Mouse (Mus musculus): ENCODE results near the gene Tomm5. TPM values are rescaled to one million over a fixed set of nuclear protein-coding genes. Genes with fewer than 3 reads are reported as not detected.

Gene Tomm5
- polyA plus RNA-seq (2015; fragmentation: Nextera tagmentation; extraction: Ambion mirVana), result 154 and 185 TPM in 2 replicates

GRCm38 (mm10) chr4:45107601-45108277, at the start of gene Tomm5:
Tomm5 (minus strand) TSS chr4:45108114.
- Histone ChIP-seq H3K27me3 (replicated peaks; ENCODE audit: control insufficient read depth, insufficient read depth, low read length) (peaks cover under 1% of the 10 kb centered on the region; the same call in 1 of the 2 replicates), H3K27ac (ENCODE audit: low read depth, low read length) (no peak within 1 kb of the TSS), H3K4me3 (ENCODE audit: low read length) (peak within 1 kb of the TSS; percentile 93), H3K36me3 (ENCODE audit: control insufficient read depth, insufficient read depth, low read length) (0 out of 2 replicates have a peak, but pooled peaks cover 10% of the 10 kb centered on the region), H3K9ac (ENCODE audit: low read depth, low read length) (peak within 1 kb of the TSS; percentile 91), H3K4me1 (ENCODE audit: control insufficient read depth, insufficient read depth, low read depth, low read length) (peaks cover 10% of the 10 kb centered on the region), H3K4me2 (ENCODE audit: low read length) (peak within 1 kb of the TSS; percentile 63), H3K9me3 (ENCODE audit: control insufficient read depth, low read length) (no peaks in the 10 kb centered on the region)
- WGBS, result under 1% methylated on average over 39 of the region's 39 CpGs
- ATAC-seq, result peak; percentile 99

DNA sequence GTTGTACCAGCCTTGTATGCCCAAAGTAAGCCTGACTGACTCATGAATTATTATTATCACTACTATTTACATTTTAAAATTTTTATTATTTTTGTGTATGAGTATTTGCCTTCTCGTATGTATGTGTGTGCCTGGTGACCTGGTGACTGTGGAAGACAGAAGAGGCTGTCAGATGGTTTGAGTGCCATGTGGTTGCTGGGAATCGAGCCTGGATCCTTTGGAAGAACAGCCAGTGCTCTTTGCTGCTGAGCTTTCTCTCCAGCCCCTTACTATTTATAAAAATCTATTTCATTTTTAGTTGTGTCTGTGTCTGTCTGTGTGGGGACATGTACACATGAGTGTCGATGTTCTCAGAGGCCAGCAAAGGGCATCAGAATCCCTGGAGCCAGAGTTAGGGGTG, 48.5 kb upstream of the Tomm5 start:
- no peaks in the 10 kb centered on the region for H3K9me3 ChIP-seq (ENCODE audit: control insufficient read depth, low read length)
- ATAC-seq, result no peak
- no peak overlapping the region for H3K9ac ChIP-seq (ENCODE audit: low read depth, low read length)
- H3K4me3 ChIP-seq (ENCODE audit: low read length), result no peak overlapping the region
- H3K36me3 ChIP-seq (ENCODE audit: control insufficient read depth, insufficient read depth, low read length), result no peaks in the 10 kb centered on the region
- 86% methylated on average over 3 of the region's 3 CpGs for WGBS
- H3K4me1 ChIP-seq (ENCODE audit: control insufficient read depth, insufficient read depth, low read depth, low read length), result no peaks in the 10 kb centered on the region
- no peak overlapping the region for H3K27ac ChIP-seq (ENCODE audit: low read depth, low read length)
- no peak overlapping the region for H3K4me2 ChIP-seq (ENCODE audit: low read length)
- H3K27me3 ChIP-seq (replicated peaks; ENCODE audit: control insufficient read depth, insufficient read depth, low read length), result no peaks in the 10 kb centered on the region

DNA sequence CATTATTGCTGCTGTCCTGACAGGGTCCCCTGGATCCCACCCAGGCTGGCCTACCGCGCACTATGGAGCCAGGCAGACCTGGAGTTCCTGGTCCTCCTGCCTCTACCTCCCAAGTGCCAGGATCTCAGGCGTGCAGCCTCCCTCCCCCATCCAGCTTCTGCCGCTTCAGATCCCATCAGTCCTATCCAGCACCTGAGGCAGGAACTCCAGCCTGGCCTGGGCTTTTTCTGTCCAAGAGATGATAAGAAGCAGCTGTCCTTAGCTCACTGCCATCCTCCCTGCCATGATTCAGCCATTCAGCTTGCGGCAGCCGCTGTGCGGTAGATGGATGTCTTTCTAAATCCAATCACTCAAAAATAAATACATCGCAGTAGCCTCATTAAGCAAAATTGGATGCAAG, 35.1 kb upstream of the Tomm5 start:
- peak; percentile 83 for ATAC-seq
- no peak overlapping the region for H3K4me3 ChIP-seq (ENCODE audit: low read length)
- no peak overlapping the region for H3K9ac ChIP-seq (ENCODE audit: low read depth, low read length)
- no peak overlapping the region for H3K27ac ChIP-seq (ENCODE audit: low read depth, low read length)
- WGBS, result 51% methylated on average over 8 of the region's 8 CpGs
- no peak overlapping the region for H3K4me2 ChIP-seq (ENCODE audit: low read length)
- no peaks in the 10 kb centered on the region for H3K36me3 ChIP-seq (ENCODE audit: control insufficient read depth, insufficient read depth, low read length)
- no peaks in the 10 kb centered on the region for H3K9me3 ChIP-seq (ENCODE audit: control insufficient read depth, low read length)
- H3K4me1 ChIP-seq (ENCODE audit: control insufficient read depth, insufficient read depth, low read depth, low read length), result peaks cover 14% of the 10 kb centered on the region
- no peaks in the 10 kb centered on the region for H3K27me3 ChIP-seq (replicated peaks; ENCODE audit: control insufficient read depth, insufficient read depth, low read length)

- no peaks in the 10 kb centered on the region for H3K9me3 ChIP-seq (ENCODE audit: control insufficient read depth, low read length)
- ATAC-seq, result peak; percentile 84
- H3K9ac ChIP-seq (ENCODE audit: low read depth, low read length), result no peak overlapping the region
- no peaks in the 10 kb centered on the region for H3K36me3 ChIP-seq (ENCODE audit: control insufficient read depth, insufficient read depth, low read length)
- H3K27ac ChIP-seq (ENCODE audit: low read depth, low read length), result no peak overlapping the region; the same call in 1 of the 2 replicates
- no peak overlapping the region for H3K4me3 ChIP-seq (ENCODE audit: low read length)
- H3K27me3 ChIP-seq (replicated peaks; ENCODE audit: control insufficient read depth, insufficient read depth, low read length), result no peaks in the 10 kb centered on the region
- H3K4me1 ChIP-seq (ENCODE audit: control insufficient read depth, insufficient read depth, low read depth, low read length), result peaks cover 14% of the 10 kb centered on the region
- peak overlapping the region; percentile 30; the same call in 1 of the 2 replicates for H3K4me2 ChIP-seq (ENCODE audit: low read length)
- WGBS, result 29% methylated on average over 11 of the region's 11 CpGs
Measured at GRCm38 (mm10) chr4:45142411-45142810, 34.5 kb upstream of the Tomm5 start.

- Histone ChIP-seq H3K27me3 (replicated peaks; ENCODE audit: control insufficient read depth, insufficient read depth, low read length) (no peaks in the 10 kb centered on the region), H3K4me1 (ENCODE audit: control insufficient read depth, insufficient read depth, low read depth, low read length) (peaks cover 14% of the 10 kb centered on the region), H3K9ac (ENCODE audit: low read depth, low read length) (no peak overlapping the region), H3K9me3 (ENCODE audit: control insufficient read depth, low read length) (no peaks in the 10 kb centered on the region), H3K4me2 (ENCODE audit: low read length) (no peak overlapping the region), H3K36me3 (ENCODE audit: control insufficient read depth, insufficient read depth, low read length) (no peaks in the 10 kb centered on the region), H3K4me3 (ENCODE audit: low read length) (no peak overlapping the region), H3K27ac (ENCODE audit: low read depth, low read length) (no peak overlapping the region)
- ATAC-seq, result no peak; the same call in 1 of the 2 replicates
- 56% methylated on average over 5 of the region's 5 CpGs for WGBS
Measured at GRCm38 (mm10) chr4:45141835-45142234, 33.9 kb upstream of the Tomm5 start.

- no peaks in the 10 kb centered on the region for H3K27me3 ChIP-seq (replicated peaks; ENCODE audit: control insufficient read depth, insufficient read depth, low read length)
- WGBS, result 51% methylated on average over 4 of the region's 4 CpGs
Measured at GRCm38 (mm10) chr4:45137636-45138035, 29.7 kb upstream of the Tomm5 start.

GRCm38 (mm10) chr4:45134471-45134870, 26.6 kb upstream of the Tomm5 start:
- WGBS, result 77% methylated on average over 8 of the region's 8 CpGs
- H3K9me3 ChIP-seq (ENCODE audit: control insufficient read depth, low read length), result no peaks in the 10 kb centered on the region

More at GRCm38 (mm10) chr4:45137636-45138035, 29.7 kb upstream of the Tomm5 start:
- Histone ChIP-seq H3K4me3 (ENCODE audit: low read length) (no peak overlapping the region), H3K4me2 (ENCODE audit: low read length) (no peak overlapping the region), H3K4me1 (ENCODE audit: control insufficient read depth, insufficient read depth, low read depth, low read length) (peaks cover 7% of the 10 kb centered on the region), H3K9ac (ENCODE audit: low read depth, low read length) (no peak overlapping the region), H3K27ac (ENCODE audit: low read depth, low read length) (no peak overlapping the region), H3K36me3 (ENCODE audit: control insufficient read depth, insufficient read depth, low read length) (no peaks in the 10 kb centered on the region), H3K9me3 (ENCODE audit: control insufficient read depth, low read length) (no peaks in the 10 kb centered on the region)
- ATAC-seq, result no peak

DNA sequence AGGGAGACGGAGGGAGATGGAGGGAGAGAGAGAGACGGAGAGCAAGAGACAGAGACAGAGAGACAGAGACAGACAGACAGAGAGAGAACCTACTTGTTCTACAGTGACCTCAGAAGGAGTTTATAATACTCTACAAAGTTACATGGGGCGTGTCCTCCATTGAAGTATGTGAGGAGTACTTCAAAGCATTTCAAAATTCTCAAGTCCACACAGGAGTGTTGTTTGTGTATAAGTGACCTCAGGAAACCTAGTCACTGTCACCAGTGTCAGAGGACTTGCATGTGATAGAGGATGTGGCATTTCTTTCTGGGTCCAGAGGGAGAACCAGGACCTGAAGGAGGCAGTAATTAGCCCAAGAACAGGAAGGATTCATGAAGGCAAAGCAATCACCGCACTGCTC, 23.1 kb upstream of the Tomm5 start:
- 81% methylated on average over 4 of the region's 4 CpGs for WGBS
- H3K36me3 ChIP-seq (ENCODE audit: control insufficient read depth, insufficient read depth, low read length), result no peaks in the 10 kb centered on the region

More at GRCm38 (mm10) chr4:45134471-45134870, 26.6 kb upstream of the Tomm5 start:
- no peaks in the 10 kb centered on the region for H3K36me3 ChIP-seq (ENCODE audit: control insufficient read depth, insufficient read depth, low read length)
- no peaks in the 10 kb centered on the region for H3K4me1 ChIP-seq (ENCODE audit: control insufficient read depth, insufficient read depth, low read depth, low read length)
- no peak overlapping the region for H3K4me3 ChIP-seq (ENCODE audit: low read length)
- no peaks in the 10 kb centered on the region for H3K27me3 ChIP-seq (replicated peaks; ENCODE audit: control insufficient read depth, insufficient read depth, low read length)
- no peak overlapping the region for H3K4me2 ChIP-seq (ENCODE audit: low read length)
- ATAC-seq, result no peak
- no peak overlapping the region for H3K9ac ChIP-seq (ENCODE audit: low read depth, low read length)
- H3K27ac ChIP-seq (ENCODE audit: low read depth, low read length), result no peak overlapping the region

GRCm38 (mm10) chr4:45121311-45121710, 13.4 kb upstream of the Tomm5 start:
- ATAC-seq, result no peak
- H3K9me3 ChIP-seq (ENCODE audit: control insufficient read depth, low read length), result no peaks in the 10 kb centered on the region
- 88% methylated on average over 11 of the region's 11 CpGs for WGBS
- H3K36me3 ChIP-seq (ENCODE audit: control insufficient read depth, insufficient read depth, low read length), result no peaks in the 10 kb centered on the region
- H3K4me1 ChIP-seq (ENCODE audit: control insufficient read depth, insufficient read depth, low read depth, low read length), result no peaks in the 10 kb centered on the region
- no peaks in the 10 kb centered on the region for H3K27me3 ChIP-seq (replicated peaks; ENCODE audit: control insufficient read depth, insufficient read depth, low read length)
- no peak overlapping the region for H3K4me2 ChIP-seq (ENCODE audit: low read length)
- no peak overlapping the region for H3K27ac ChIP-seq (ENCODE audit: low read depth, low read length)
- H3K4me3 ChIP-seq (ENCODE audit: low read length), result no peak overlapping the region
- no peak overlapping the region for H3K9ac ChIP-seq (ENCODE audit: low read depth, low read length)

More for the DNA sequence above, 23.1 kb upstream of the Tomm5 start:
- no peaks in the 10 kb centered on the region for H3K4me1 ChIP-seq (ENCODE audit: control insufficient read depth, insufficient read depth, low read depth, low read length)
- H3K27me3 ChIP-seq (replicated peaks; ENCODE audit: control insufficient read depth, insufficient read depth, low read length), result no peaks in the 10 kb centered on the region
- H3K27ac ChIP-seq (ENCODE audit: low read depth, low read length), result no peak overlapping the region
- H3K9ac ChIP-seq (ENCODE audit: low read depth, low read length), result no peak overlapping the region
- no peak for ATAC-seq
- no peak overlapping the region for H3K4me3 ChIP-seq (ENCODE audit: low read length)
- H3K9me3 ChIP-seq (ENCODE audit: control insufficient read depth, low read length), result no peaks in the 10 kb centered on the region
- H3K4me2 ChIP-seq (ENCODE audit: low read length), result no peak overlapping the region
